In the genomic region with DNA sequence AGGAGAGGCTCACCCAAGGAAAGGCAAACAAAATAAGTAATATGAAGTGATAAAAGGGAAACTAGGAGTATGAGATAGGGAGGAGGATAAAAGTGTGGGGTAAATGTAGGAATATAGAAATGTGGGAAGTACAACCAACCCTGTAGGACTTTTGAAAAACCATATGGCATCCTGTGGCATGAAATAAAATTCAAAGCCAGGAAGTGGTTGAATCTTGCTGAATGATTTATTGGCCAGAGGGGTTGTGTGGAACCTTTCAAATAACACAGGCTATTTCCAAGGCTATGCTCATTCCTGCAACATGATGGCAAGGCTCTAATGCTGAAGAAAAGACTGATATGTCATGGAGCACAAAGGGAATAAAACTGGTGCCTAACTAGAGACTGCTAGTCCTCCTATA, we compare ENCODE assay signal across 17 mouse cellular contexts.
"Had no signal": no experiment of that assay in that cellular context is flagged by ENCODE, and none has a peak within 500 bp of the region (broad histone marks: within the 10 kb centered on the region; RNA-seq: fewer than 3 reads in every experiment).

No protein-coding gene starts in this region.

- ATAC-seq: liver, embryonic 12.5 days; liver, postnatal 0 days; lung, postnatal 0 days; midbrain, embryonic 13.5 days; midbrain, embryonic 15.5 days; midbrain, embryonic 16.5 days had no signal

- DNase-seq: left cerebral cortex, postnatal 4 days; liver; liver, embryonic 13.5 days; liver, postnatal 0 days; lung, adult 18-20 months; lung, adult 2 months; lung, embryonic 14.5 days; lung, postnatal 10 days; lung, postnatal 14 days; lung, postnatal 36 days; lung, postnatal 4 days; midbrain, embryonic 14.5 days had no signal
